Mouse (Mus musculus) olfactory bulb, adult 2 months (tissue): ENCODE measurements around the gene Olfr638. TPM values are rescaled to one million over a fixed set of nuclear protein-coding genes. Genes with fewer than 3 reads are reported as not detected.

Experiments used
- H3K27ac ChIP-seq: fragments of 200-500 bp; 2 replicates; pipeline ENCODE4 v1.5.1; 2012; ENCODE audit warnings: low read depth, low read length; ENCODE audit not compliant: insufficient read depth
- H3K4me1 ChIP-seq: fragments of 200-500 bp; 2 replicates; pipeline ENCODE4 v1.6.1; 2012; ENCODE audit warnings: low read length; ENCODE audit not compliant: control insufficient read depth, insufficient read depth
- H3K4me3 ChIP-seq: fragments of 200-500 bp; 2 replicates; pipeline ENCODE4 v1.5.1; 2012; ENCODE audit warnings: mild to moderate bottlenecking, low read depth, low read length, moderate library complexity; ENCODE audit not compliant: insufficient read depth
- CTCF ChIP-seq: fragments of 200-500 bp; IDR thresholded peaks from 2 replicates; pipeline ENCODE4 v1.5.1; 2012; ENCODE audit warnings: low read depth, mild to moderate bottlenecking, low read length, moderate library complexity; ENCODE audit not compliant: insufficient read depth
- POLR2A ChIP-seq: fragments of 200-500 bp; IDR thresholded peaks from 2 replicates; pipeline ENCODE4 v1.6.1; 2012; ENCODE audit warnings: mild to moderate bottlenecking, low read depth, low read length, moderate library complexity; ENCODE audit not compliant: insufficient read depth
- WGBS: fragments of 180-500 bp; shearing (Covaris S2); methylation state at CpG from one replicate; pipeline ENCODE4 v1.1.7; 2018; 5-methylcytosine and 5-hydroxymethylcytosine counted together
- polyA plus RNA-seq: library from polyadenylated mRNA; stranded (reverse); fragments of >200 nt; gene quantifications from 2 replicates; pipeline ENCODE4 v1.2.4, GENCODE M21; 2012; ENCODE audit warnings: low replicate concordance; ENCODE audit not compliant: missing spikeins, insufficient read depth, insufficient read length

Olfr638 gene
- polyA plus RNA-seq, 1 experiment, result not detected

DNA sequence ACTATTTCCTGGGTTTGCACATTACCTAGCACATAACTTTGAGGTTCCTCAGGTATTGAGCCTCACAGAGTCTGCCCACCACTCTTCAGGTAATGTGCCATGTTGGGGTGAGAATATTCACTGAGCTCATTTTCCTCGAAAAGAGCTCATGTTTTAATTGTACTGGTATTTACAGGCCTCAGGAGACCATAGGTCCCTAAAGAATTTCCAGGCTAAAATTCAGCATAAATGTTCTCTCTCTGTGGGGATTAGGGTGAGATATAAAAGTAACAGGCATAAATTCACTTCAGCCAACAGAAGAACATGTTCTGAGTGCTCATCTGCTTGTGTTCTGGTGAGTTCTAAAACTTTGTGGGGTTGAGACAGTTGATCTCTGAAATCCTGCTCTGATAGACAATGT is 36.6 kb downstream of the Olfr638 start, which contains the start of gene Olfr641:
TSS of gene Olfr641 (plus strand) at position 301 of the 400 bp plus-strand sequence.
- H3K27ac ChIP-seq, result no peak within 1 kb of the TSS
- TF ChIP-seq CTCF, result no peak
- no peak for TF ChIP-seq POLR2A
- 66% methylated on average over 1 of the region's 1 CpGs for WGBS
- H3K4me1 ChIP-seq, result no peaks in the 10 kb centered on the region
- no peak within 1 kb of the TSS for H3K4me3 ChIP-seq

DNA sequence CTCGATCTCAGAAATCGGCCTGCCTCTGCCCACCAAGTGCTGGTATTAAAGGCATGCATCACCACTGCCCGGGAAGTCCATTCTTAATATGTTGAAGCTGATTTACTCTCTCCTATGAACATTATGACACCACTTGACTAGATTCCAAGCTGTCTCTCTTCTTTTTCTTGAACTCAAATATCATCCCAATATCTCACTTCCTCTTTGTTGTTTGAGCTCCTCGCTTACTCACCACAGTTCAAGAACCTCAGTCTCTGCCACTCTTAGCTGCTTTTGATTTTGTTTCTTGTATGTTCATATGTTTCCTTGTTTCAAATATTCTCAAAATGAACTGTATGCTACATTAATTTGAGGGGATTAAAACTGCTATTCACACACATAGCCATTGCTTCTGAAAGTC is 52.2 kb downstream of the Olfr638 start:
- WGBS, result 89% methylated on average over 4 of the region's 4 CpGs
- Histone ChIP-seq H3K27ac (no peak overlapping the region), H3K4me3 (no peak overlapping the region), H3K4me1 (no peaks in the 10 kb centered on the region)
- no peak for TF ChIP-seq CTCF

- Histone ChIP-seq H3K4me1 (no peaks in the 10 kb centered on the region), H3K4me3 (no peak within 1 kb of the TSS), H3K27ac (no peak within 1 kb of the TSS)
- 76% methylated on average over 1 of the region's 1 CpGs for WGBS
- TF ChIP-seq POLR2A (no peak), CTCF (no peak)
Measured at GRCm38 (mm10) chr7:104052566-104052965, 54.0 kb downstream of the Olfr638 start, which contains the start of gene Olfr642. Olfr642 (minus strand) TSS chr7:104052666.

Other genes starting within 250 kb of the Olfr638 start
- not detected in 2 replicates for gene Olfr630, start 241.4 kb upstream of the Olfr638 start, polyA plus RNA-seq
- gene Olfr69, start 227.2 kb upstream of the Olfr638 start, polyA plus RNA-seq, result not detected in 2 replicates
- gene Olfr68, start 219.0 kb upstream of the Olfr638 start, polyA plus RNA-seq, result not detected in 2 replicates
- not detected in 2 replicates for gene Olfr67, start 206.9 kb upstream of the Olfr638 start, polyA plus RNA-seq
- not detected in 2 replicates for gene Hbb-bt, start 184.8 kb upstream of the Olfr638 start, polyA plus RNA-seq
- not detected in 2 replicates for gene Hbb-bs, start 170.7 kb upstream of the Olfr638 start, polyA plus RNA-seq
- gene Hbb-bh2, start 158.2 kb upstream of the Olfr638 start, polyA plus RNA-seq, result not detected in 2 replicates
- not detected in 2 replicates for gene Hbb-bh1, start 155.6 kb upstream of the Olfr638 start, polyA plus RNA-seq
- gene Hbb-y, start 145.5 kb upstream of the Olfr638 start, polyA plus RNA-seq, result not detected in 2 replicates
- not detected in 2 replicates for gene Olfr66, start 112.5 kb upstream of the Olfr638 start, polyA plus RNA-seq
- not detected in 2 replicates for gene Olfr64, start 104.3 kb upstream of the Olfr638 start, polyA plus RNA-seq
- gene Olfr65, start 95.3 kb upstream of the Olfr638 start, polyA plus RNA-seq, result not detected in 2 replicates
- not detected in 2 replicates for gene Olfr631, start 69.9 kb upstream of the Olfr638 start, polyA plus RNA-seq
- not detected in 2 replicates for gene Olfr632, start 64.4 kb upstream of the Olfr638 start, polyA plus RNA-seq
- gene Olfr633, start 54.3 kb upstream of the Olfr638 start, polyA plus RNA-seq, result not detected in 2 replicates
- gene Olfr635, start 27.6 kb upstream of the Olfr638 start, polyA plus RNA-seq, result not detected in 2 replicates
- gene Olfr639, start 18.6 kb downstream of the Olfr638 start, polyA plus RNA-seq, result not detected in 2 replicates
- not detected in 2 replicates for gene Olfr640, start 26.8 kb downstream of the Olfr638 start, polyA plus RNA-seq
- gene Olfr641, start 36.7 kb downstream of the Olfr638 start, polyA plus RNA-seq, result not detected in 2 replicates
- gene Olfr642, start 53.9 kb downstream of the Olfr638 start, polyA plus RNA-seq, result not detected in 2 replicates
- not detected in 2 replicates for gene 4930516K23Rik, start 62.7 kb downstream of the Olfr638 start, polyA plus RNA-seq
- gene Olfr644, start 73.1 kb downstream of the Olfr638 start, polyA plus RNA-seq, result not detected in 2 replicates
- gene Olfr645, start 86.7 kb downstream of the Olfr638 start, polyA plus RNA-seq, result not detected in 2 replicates
- gene Olfr646, start 106.1 kb downstream of the Olfr638 start, polyA plus RNA-seq, result not detected in 2 replicates
- gene Ubqln5, start 131.1 kb downstream of the Olfr638 start, polyA plus RNA-seq, result not detected in 2 replicates
- not detected in 2 replicates for gene Olfr643, start 138.7 kb downstream of the Olfr638 start, polyA plus RNA-seq
- gene Ubqln3, start 144.5 kb downstream of the Olfr638 start, polyA plus RNA-seq, result not detected in 2 replicates
- not detected in 2 replicates for gene Ubqlnl, start 151.8 kb downstream of the Olfr638 start, polyA plus RNA-seq
- gene Olfm5, start 166.1 kb downstream of the Olfr638 start, polyA plus RNA-seq, result not detected in 2 replicates
- not detected in 2 replicates for gene Olfr648, start 184.6 kb downstream of the Olfr638 start, polyA plus RNA-seq
- not detected in 2 replicates for gene Olfr649, start 197.2 kb downstream of the Olfr638 start, polyA plus RNA-seq
- not detected in 2 replicates for gene Trim6, start 220.0 kb downstream of the Olfr638 start, polyA plus RNA-seq
- not detected in 2 replicates for gene Trim34a, start 245.7 kb downstream of the Olfr638 start, polyA plus RNA-seq